Mouse (Mus musculus) gastrocnemius, adult 2 months (tissue): ENCODE data around the gene Olfr1306. TPM values are rescaled to one million over a fixed set of nuclear protein-coding genes. Genes with fewer than 3 reads are reported as not detected.

ENCODE experiments used
- DNase-seq: peaks from one replicate; pipeline ENCODE4 v3.0.0; 2022
- H3K27ac ChIP-seq: fragments of 200-600 bp; 2 replicates; pipeline ENCODE4 v1.8.1; 2022; ENCODE audit warnings: mild to moderate bottlenecking
- H3K4me3 ChIP-seq: fragments of 200-600 bp; 2 replicates; pipeline ENCODE4 v1.8.1; 2022; ENCODE audit warnings: mild to moderate bottlenecking, moderate library complexity
- CTCF ChIP-seq: fragments of 200-600 bp; IDR thresholded peaks from 2 replicates; pipeline ENCODE4 v1.8.1; 2022; ENCODE audit warnings: antibody characterized with exemption, mild to moderate bottlenecking, moderate library complexity
- intact Hi-C: fragments of 180-260 bp; cut with DNase I; formaldehyde crosslinking; loops from one replicate; pipeline ENCODE4 v1.15.1; 2025
- long read RNA-seq, 2 experiments: library from polyadenylated mRNA; stranded (forward); transcript quantifications; one replicate each; pipeline ENCODE4 v2.0.0; 2021
- total RNA-seq, 2 experiments: library from RNA; stranded (reverse); gene quantifications; 2 replicates each; pipeline ENCODE4 v1.2.3; 2021

Gene Olfr1306
- total RNA-seq = not detected
- long read RNA-seq, experiment 1 = 0 reads
- long read RNA-seq, experiment 2 = 0 reads

DNA sequence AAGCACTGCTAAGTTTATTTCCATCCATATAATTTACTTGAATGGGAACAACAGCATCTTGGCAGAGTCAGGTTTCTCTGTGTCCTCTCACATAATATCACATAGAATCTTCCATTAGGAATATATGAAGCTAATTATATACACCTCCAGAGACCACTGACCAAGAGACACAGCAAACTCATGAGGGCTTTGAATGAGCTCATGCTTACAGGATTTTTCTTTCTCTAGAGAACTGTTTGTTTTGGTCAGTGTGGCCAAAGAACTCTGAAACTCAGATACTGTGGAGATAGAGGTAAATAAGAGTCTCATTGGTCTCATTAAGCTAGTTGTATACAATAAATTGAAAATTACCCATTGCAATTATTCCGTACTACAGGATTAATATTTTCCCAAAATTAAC is at the start of gene Olfr1306:
TSS of gene Olfr1306 (minus strand) at position 101 of the 400 bp plus-strand sequence.
- Histone ChIP-seq H3K4me3 (no peak within 1 kb of the TSS), H3K27ac (no peak within 1 kb of the TSS)
- intact Hi-C loops = no loop called here
- no peak for DNase-seq
- no peak for TF ChIP-seq CTCF

GRCm38 (mm10) chr2:111964844-111965243 is 48.8 kb upstream of the Olfr1306 start, which contains the start of gene Olfr1308:
TSS of gene Olfr1308 (minus strand) at chr2:111964944.
- DNase-seq = no peak
- intact Hi-C loops = no loop called here
- Histone ChIP-seq H3K27ac (no peak within 1 kb of the TSS), H3K4me3 (no peak within 1 kb of the TSS)
- no peak for TF ChIP-seq CTCF

- TF ChIP-seq CTCF = no peak
- Histone ChIP-seq H3K4me3 (no peak within 1 kb of the TSS), H3K27ac (no peak within 1 kb of the TSS)
- intact Hi-C loops = no loop called here
- DNase-seq = no peak
These were observed 33.3 kb upstream of the Olfr1306 start, which contains the start of gene Olfr1307 for GRCm38 (mm10) chr2:111949340-111949739. TSS of gene Olfr1307 (minus strand) at chr2:111949440.

DNA sequence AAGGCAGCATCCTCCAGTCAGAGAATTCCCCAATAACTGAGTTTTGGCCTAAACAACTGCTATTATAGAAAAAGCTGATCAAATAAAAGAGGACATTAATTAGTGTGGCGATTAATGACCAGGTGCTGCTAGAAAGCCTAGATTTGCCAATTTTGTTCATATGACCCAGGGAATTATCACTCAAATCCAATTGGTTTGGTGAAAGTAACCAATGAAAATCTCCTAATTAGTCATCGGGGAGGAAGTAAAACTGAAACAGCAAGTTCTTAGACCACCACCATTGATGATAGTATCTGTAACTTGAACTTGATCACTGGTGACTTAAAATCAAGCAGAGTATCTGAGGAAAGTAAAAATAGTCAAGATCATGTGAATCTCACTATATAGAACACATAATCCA is 39.0 kb downstream of the Olfr1306 start, which contains the start of gene Olfr1305:
TSS of gene Olfr1305 (minus strand) at position 101 of the 400 bp plus-strand sequence.
- intact Hi-C loops = no loop called here
- no peak for TF ChIP-seq CTCF

More for the DNA sequence above, 39.0 kb downstream of the Olfr1306 start, which contains the start of gene Olfr1305:
- DNase-seq = no peak
- Histone ChIP-seq H3K27ac (no peak within 1 kb of the TSS), H3K4me3 (no peak within 1 kb of the TSS)

Other genes with a start within 250 kb of the Olfr1306 start
- not detected for gene Olfr1301, start 165.3 kb downstream of the Olfr1306 start, total RNA-seq
- not detected for gene Olfr1302, start 138.8 kb downstream of the Olfr1306 start, total RNA-seq
- not detected for gene Olfr1303, start 95.9 kb downstream of the Olfr1306 start, total RNA-seq
- not detected for gene Olfr1305, start 39.1 kb downstream of the Olfr1306 start, total RNA-seq
- not detected for gene Olfr1307, start 33.2 kb upstream of the Olfr1306 start, total RNA-seq
- gene Olfr1308, start 48.7 kb upstream of the Olfr1306 start, total RNA-seq = not detected
- gene Olfr1309, start 74.0 kb upstream of the Olfr1306 start, total RNA-seq = not detected
- not detected for gene Olfr1310, start 96.4 kb upstream of the Olfr1306 start, total RNA-seq
- gene Olfr1311, start 108.1 kb upstream of the Olfr1306 start, total RNA-seq = not detected
- not detected for gene Olfr1312, start 134.0 kb upstream of the Olfr1306 start, total RNA-seq
- not detected for gene Olfr1313, start 161.6 kb upstream of the Olfr1306 start, total RNA-seq
- gene Olfr1314, start 180.5 kb upstream of the Olfr1306 start, total RNA-seq = not detected
- gene Olfr1315-ps1, start 199.2 kb upstream of the Olfr1306 start, total RNA-seq = not detected
- not detected for gene Olfr1316, start 218.7 kb upstream of the Olfr1306 start, total RNA-seq
- gene Olfr1317, start 224.1 kb upstream of the Olfr1306 start, total RNA-seq = not detected
- not detected for gene Olfr1318, start 237.9 kb upstream of the Olfr1306 start, total RNA-seq